Comparison of ENCODE assay signal across 27 mouse cellular contexts in the genomic region with DNA sequence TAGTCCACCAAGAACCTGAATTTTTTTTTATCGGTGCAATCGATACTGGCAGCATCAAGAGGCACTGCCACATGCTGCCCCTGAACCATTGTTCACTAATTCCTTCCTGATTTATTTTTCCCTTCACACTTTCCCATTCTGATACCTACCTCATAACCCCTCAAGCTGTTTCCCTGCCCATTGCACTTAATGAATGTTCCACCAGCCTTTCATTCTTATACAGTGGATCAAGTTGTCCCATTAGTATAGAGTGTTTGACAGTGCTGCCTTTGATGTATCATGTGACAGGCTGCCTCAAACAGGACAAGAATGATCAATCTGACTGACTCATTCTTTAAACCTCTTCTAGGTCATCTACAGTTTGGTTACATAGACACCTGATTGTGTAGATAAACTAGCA. TPM values are rescaled to one million over a fixed set of nuclear protein-coding genes. Genes with fewer than 3 reads are reported as not detected.
A peak's percentile ranks its signal among the peaks of the same experiment; 100 is the strongest.
DNase-seq lines count a peak whose midpoint lies in the region; ATAC-seq lines count a peak whose summit lies in the region.
"Had no signal": no experiment of that assay in that cellular context is flagged by ENCODE, and none has a peak within 500 bp of the region (broad histone marks: within the 10 kb centered on the region; RNA-seq: fewer than 3 reads in every experiment).

No protein-coding gene starts in this region.

- no peaks in the 10 kb centered on the region for H3K9me3 ChIP-seq in hindbrain, embryonic 11.5 days (ENCODE audit: control insufficient read depth, low read length)
- no peaks in the 10 kb centered on the region for H3K9me3 ChIP-seq in hindbrain, embryonic 13.5 days
- no peaks in the 10 kb centered on the region for H3K9me3 ChIP-seq in neural tube, embryonic 13.5 days
- no peaks in the 10 kb centered on the region for H3K9me3 ChIP-seq in midbrain, embryonic 15.5 days
- H3K9me3 ChIP-seq: embryonic facial prominence, embryonic 10.5 days; embryonic facial prominence, embryonic 15.5 days; heart, embryonic 12.5 days; hindbrain, embryonic 12.5 days had no signal

- no peaks in the 10 kb centered on the region for H3K4me1 ChIP-seq in hindbrain, embryonic 11.5 days (replicated peaks; ENCODE audit: control insufficient read depth, insufficient read depth, low read length)
- peaks cover 3% of the 10 kb centered on the region; the same call in 1 of the 2 replicates for H3K4me1 ChIP-seq in hindbrain, embryonic 13.5 days (replicated peaks)
- H3K4me1 ChIP-seq in neural tube, embryonic 13.5 days (replicated peaks), result 0 out of 2 replicates have a peak, but pooled peaks cover 4% of the 10 kb centered on the region
- peaks cover 2% of the 10 kb centered on the region; the same call in 1 of the 2 replicates for H3K4me1 ChIP-seq in midbrain, embryonic 15.5 days
- H3K4me1 ChIP-seq: embryonic facial prominence, embryonic 10.5 days; embryonic facial prominence, embryonic 15.5 days; heart, embryonic 12.5 days; hindbrain, embryonic 12.5 days had no signal

- H3K4me3 ChIP-seq in hindbrain, embryonic 11.5 days (ENCODE audit: low read depth, low read length), result no peak overlapping the region
- no peak overlapping the region for H3K4me3 ChIP-seq in hindbrain, embryonic 13.5 days
- H3K4me3 ChIP-seq in neural tube, embryonic 13.5 days, result no peak overlapping the region
- no peak overlapping the region for H3K4me3 ChIP-seq in midbrain, embryonic 15.5 days
- H3K4me3 ChIP-seq: embryonic facial prominence, embryonic 10.5 days; embryonic facial prominence, embryonic 15.5 days; gastrocnemius, adult 2 months; heart, adult 2 months; heart, embryonic 12.5 days; hindbrain, embryonic 12.5 days had no signal

- no peaks in the 10 kb centered on the region for H3K36me3 ChIP-seq in hindbrain, embryonic 11.5 days (ENCODE audit: control insufficient read depth, insufficient read depth, low read length)
- H3K36me3 ChIP-seq in hindbrain, embryonic 13.5 days, result no peaks in the 10 kb centered on the region
- H3K36me3 ChIP-seq in neural tube, embryonic 13.5 days, result no peaks in the 10 kb centered on the region
- no peaks in the 10 kb centered on the region for H3K36me3 ChIP-seq in midbrain, embryonic 15.5 days (replicated peaks)
- H3K36me3 ChIP-seq: embryonic facial prominence, embryonic 10.5 days; embryonic facial prominence, embryonic 15.5 days; heart, embryonic 12.5 days; hindbrain, embryonic 12.5 days had no signal

- no peak overlapping the region for H3K9ac ChIP-seq in hindbrain, embryonic 11.5 days (ENCODE audit: low read depth, low read length)
- no peak overlapping the region for H3K9ac ChIP-seq in hindbrain, embryonic 13.5 days
- H3K9ac ChIP-seq in neural tube, embryonic 13.5 days, result no peak overlapping the region
- H3K9ac ChIP-seq in midbrain, embryonic 15.5 days, result no peak overlapping the region
- H3K9ac ChIP-seq: embryonic facial prominence, embryonic 15.5 days; heart, embryonic 12.5 days; hindbrain, embryonic 12.5 days; liver, embryonic 14.5 days had no signal

- 0 out of 2 replicates have a peak, but pooled peaks have one; percentile 30 for ATAC-seq in hindbrain, embryonic 11.5 days (ENCODE audit: low FRiP score)
- ATAC-seq in hindbrain, embryonic 13.5 days (ENCODE audit: low FRiP score), result no peak
- ATAC-seq in neural tube, embryonic 13.5 days (ENCODE audit: low read depth), result no peak
- peak; percentile 58; the same call in 1 of the 2 replicates for ATAC-seq in midbrain, embryonic 15.5 days (replicated peaks)
- ATAC-seq: intestine, postnatal 0 days had no signal

- WGBS in hindbrain, embryonic 11.5 days, result 83% methylated on average over 2 of the region's 2 CpGs
- WGBS in hindbrain, embryonic 13.5 days, result 68% methylated on average over 2 of the region's 2 CpGs
- 61% methylated on average over 2 of the region's 2 CpGs for WGBS in neural tube, embryonic 13.5 days
- 52% methylated on average over 2 of the region's 2 CpGs for WGBS in midbrain, embryonic 15.5 days

- no peak overlapping the region for H3K27ac ChIP-seq in hindbrain, embryonic 11.5 days (ENCODE audit: low read depth, low read length)
- no peak overlapping the region for H3K27ac ChIP-seq in hindbrain, embryonic 13.5 days
- 0 out of 2 replicates have a peak overlapping the region, but pooled peaks have one; percentile 13 for H3K27ac ChIP-seq in neural tube, embryonic 13.5 days (replicated peaks)
- no peak overlapping the region for H3K27ac ChIP-seq in midbrain, embryonic 15.5 days
- H3K27ac ChIP-seq: embryonic facial prominence, embryonic 10.5 days; embryonic facial prominence, embryonic 15.5 days; gastrocnemius, adult 2 months; heart, adult 2 months; hindbrain, embryonic 12.5 days; liver, embryonic 14.5 days; macrophage had no signal

- DNase-seq in hindbrain, embryonic 11.5 days (ENCODE audit: low spot score), result no peak
- no peak for DNase-seq in neural tube, embryonic 10.5 days (ENCODE audit: extremely low spot score, low spot score)
- DNase-seq in kidney, postnatal 36 days, result no peak
- no peak for DNase-seq in frontal cortex, adult 2 months (ENCODE audit: extremely low spot score in 1 of 2, low spot score in 1 of 2)
- DNase-seq: adrenal gland, adult 8-10 months; B cell, adult 2 months; cerebellum, adult 8-10 months; cerebellum, postnatal 25 days; gastrocnemius, adult 2 months; gastrocnemius, postnatal 36 days; heart, adult 2 months; kidney, postnatal 14 days; liver; lung, adult 2 months; lung, postnatal 10 days; right cerebral cortex, postnatal 14 days; thymus, postnatal 4 days had no signal

- H3K27me3 ChIP-seq in hindbrain, embryonic 11.5 days (ENCODE audit: control insufficient read depth, insufficient read depth, low read length), result no peaks in the 10 kb centered on the region
- no peaks in the 10 kb centered on the region for H3K27me3 ChIP-seq in hindbrain, embryonic 13.5 days
- no peaks in the 10 kb centered on the region for H3K27me3 ChIP-seq in neural tube, embryonic 13.5 days
- H3K27me3 ChIP-seq in midbrain, embryonic 15.5 days (replicated peaks), result no peaks in the 10 kb centered on the region
- H3K27me3 ChIP-seq: embryonic facial prominence, embryonic 15.5 days; heart, embryonic 12.5 days; hindbrain, embryonic 12.5 days had no signal

- H3K4me2 ChIP-seq in hindbrain, embryonic 11.5 days (replicated peaks; ENCODE audit: low read depth, low read length), result no peak overlapping the region
- H3K4me2 ChIP-seq in hindbrain, embryonic 13.5 days, result no peak overlapping the region
- H3K4me2 ChIP-seq in neural tube, embryonic 13.5 days, result no peak overlapping the region
- no peak overlapping the region for H3K4me2 ChIP-seq in midbrain, embryonic 15.5 days
- H3K4me2 ChIP-seq: embryonic facial prominence, embryonic 15.5 days; heart, embryonic 12.5 days; hindbrain, embryonic 12.5 days had no signal

RNA-seq across cellular contexts. Expression of a gene that starts 37.9 kb away (rescaled TPM):
- polyA plus RNA-seq in hindbrain, embryonic 11.5 days (2014; fragmentation: Nextera tagmentation; extraction: Ambion mirVana), result 6.2 and 7.4 TPM in 2 replicates
- polyA plus RNA-seq in hindbrain, embryonic 13.5 days (2015; fragmentation: Nextera tagmentation; extraction: Ambion mirVana), result 3.3 and 3.7 TPM in 2 replicates
- 3.5 and 4.1 TPM in 2 replicates for polyA plus RNA-seq in neural tube, embryonic 13.5 days (2015; fragmentation: Nextera tagmentation; extraction: Ambion mirVana)
- polyA plus RNA-seq in midbrain, embryonic 15.5 days (2015; fragmentation: Nextera tagmentation; extraction: Ambion mirVana), result 1.9 and 2.0 TPM in 2 replicates
- polyA plus RNA-seq in frontal cortex, adult 2 months (2012; rRNA removed), result 0.04 TPM in 2 replicates

Comparison
In these comparisons a context has a peak if more than half of its experiments do, and no peak if none do; other contexts are left out.
1. ATAC-seq: peak in hindbrain, embryonic 11.5 days (single experiment) and midbrain, embryonic 15.5 days (single experiment); none in hindbrain, embryonic 13.5 days (single experiment) and neural tube, embryonic 13.5 days (single experiment).